Mouse (Mus musculus) intestine, embryonic 15.5 days (tissue): ENCODE measurements around the gene Myo9a. TPM values are rescaled to one million over a fixed set of nuclear protein-coding genes. Genes with fewer than 3 reads are reported as not detected.

Source experiments
- ATAC-seq: fragments of 200-750 bp; cut with Nextera tagmentation; 2 replicates; pipeline ENCODE4 v1.8.0; 2017; ENCODE audit warnings: moderate TSS enrichment, moderate library complexity
- H3K27ac ChIP-seq: fragments of 300-500 bp; sonication (generic); 2 replicates; pipeline ENCODE4 v1.5.1; 2015; ENCODE audit warnings: mild to moderate bottlenecking, inconsistent platforms
- H3K27me3 ChIP-seq: fragments of 300-500 bp; sonication (generic); replicated peaks from 2 replicates; pipeline ENCODE4 v1.6.1; 2015; ENCODE audit warnings: inconsistent platforms
- H3K36me3 ChIP-seq: fragments of 300-500 bp; sonication (generic); 2 replicates; pipeline ENCODE4 v1.6.1; 2015; ENCODE audit warnings: inconsistent platforms
- H3K4me1 ChIP-seq: fragments of 300-500 bp; sonication (generic); replicated peaks from 2 replicates; pipeline ENCODE4 v1.6.1; 2015; ENCODE audit warnings: inconsistent platforms
- H3K4me2 ChIP-seq: fragments of 300-500 bp; sonication (generic); replicated peaks from 2 replicates; pipeline ENCODE4 v1.6.1; 2015; ENCODE audit warnings: mild to moderate bottlenecking, inconsistent platforms
- H3K4me3 ChIP-seq: fragments of 300-500 bp; sonication (generic); replicated peaks from 2 replicates; pipeline ENCODE4 v1.5.1; 2015; ENCODE audit warnings: inconsistent platforms
- H3K9ac ChIP-seq: fragments of 300-500 bp; sonication (generic); 2 replicates; pipeline ENCODE4 v1.6.1; 2015; ENCODE audit warnings: inconsistent platforms
- H3K9me3 ChIP-seq: fragments of 300-500 bp; sonication (generic); 2 replicates; pipeline ENCODE4 v1.6.1; 2016; ENCODE audit warnings: inconsistent platforms
- WGBS: fragments of 180-500 bp; shearing (Covaris S2); methylation state at CpG from one replicate; pipeline ENCODE4 v1.1.7; 2015; 5-methylcytosine and 5-hydroxymethylcytosine counted together
- polyA plus RNA-seq: library from polyadenylated mRNA; unstranded; fragments of >200 nt; fragmentation: Nextera tagmentation; extraction: Ambion mirVana; gene quantifications from 2 replicates; pipeline ENCODE4 v1.2.1, GENCODE M21; 2015

Myo9a gene
- polyA plus RNA-seq, result 9.5 and 14.0 TPM in 2 replicates

- peak within 1 kb of the TSS; percentile 76 for H3K4me2 ChIP-seq
- H3K9ac ChIP-seq, result peak within 1 kb of the TSS; percentile 84
- H3K9me3 ChIP-seq, result no peaks in the 10 kb centered on the region
- H3K4me3 ChIP-seq, result peak within 1 kb of the TSS; percentile 94
- H3K27me3 ChIP-seq, result no peaks in the 10 kb centered on the region
- no peaks in the 10 kb centered on the region for H3K36me3 ChIP-seq
- WGBS, result under 1% methylated on average over 59 of the region's 59 CpGs
- peak; percentile 97 for ATAC-seq
- peaks cover 4% of the 10 kb centered on the region; the same call in 1 of the 2 replicates for H3K4me1 ChIP-seq
- peak within 1 kb of the TSS; percentile 95 for H3K27ac ChIP-seq
Measured at GRCm38 (mm10) chr9:59750267-59751065, at the start of gene Myo9a, which contains the start of gene Senp8. Myo9a (plus strand) TSS chr9:59750896. Senp8 (minus strand) TSS chr9:59750710.

- Histone ChIP-seq H3K36me3 (no peaks in the 10 kb centered on the region), H3K27me3 (no peaks in the 10 kb centered on the region), H3K4me2 (no peak overlapping the region), H3K9ac (no peak overlapping the region), H3K4me3 (no peak overlapping the region), H3K27ac (no peak overlapping the region), H3K9me3 (no peaks in the 10 kb centered on the region), H3K4me1 (0 out of 2 replicates have a peak, but pooled peaks cover 1% of the 10 kb centered on the region)
- 89% methylated on average over 7 of the region's 7 CpGs for WGBS
- no peak for ATAC-seq
Measured at GRCm38 (mm10) chr9:59701094-59701493, 49.6 kb upstream of the Myo9a start.

GRCm38 (mm10) chr9:59703099-59703498, 47.6 kb upstream of the Myo9a start:
- Histone ChIP-seq H3K36me3 (no peaks in the 10 kb centered on the region), H3K27ac (no peak overlapping the region), H3K4me2 (no peak overlapping the region), H3K27me3 (no peaks in the 10 kb centered on the region), H3K9ac (no peak overlapping the region), H3K9me3 (no peaks in the 10 kb centered on the region), H3K4me1 (0 out of 2 replicates have a peak, but pooled peaks cover 7% of the 10 kb centered on the region), H3K4me3 (no peak overlapping the region)
- peak; percentile 67; the same call in 1 of the 2 replicates for ATAC-seq
- WGBS, result 54% methylated on average over 6 of the region's 6 CpGs

GRCm38 (mm10) chr9:59706850-59707825, 43.6 kb upstream of the Myo9a start:
- 48% methylated on average over 10 of the region's 10 CpGs for WGBS
- Histone ChIP-seq H3K4me2 (no peak overlapping the region), H3K9ac (no peak overlapping the region), H3K4me1 (0 out of 2 replicates have a peak, but pooled peaks cover 7% of the 10 kb centered on the region), H3K9me3 (no peaks in the 10 kb centered on the region), H3K36me3 (no peaks in the 10 kb centered on the region), H3K27me3 (no peaks in the 10 kb centered on the region), H3K27ac (no peak overlapping the region), H3K4me3 (no peak overlapping the region)
- 0 out of 2 replicates have a peak, but pooled peaks have one; percentile 39 for ATAC-seq

GRCm38 (mm10) chr9:59709225-59709624, 41.5 kb upstream of the Myo9a start:
- Histone ChIP-seq H3K9me3 (no peaks in the 10 kb centered on the region), H3K36me3 (no peaks in the 10 kb centered on the region), H3K9ac (no peak overlapping the region), H3K27me3 (no peaks in the 10 kb centered on the region), H3K4me1 (0 out of 2 replicates have a peak, but pooled peaks cover 7% of the 10 kb centered on the region), H3K4me3 (no peak overlapping the region), H3K4me2 (no peak overlapping the region), H3K27ac (no peak overlapping the region)
- 75% methylated on average over 3 of the region's 3 CpGs for WGBS
- no peak for ATAC-seq

- H3K4me3 ChIP-seq, result no peak overlapping the region
- H3K9me3 ChIP-seq, result no peaks in the 10 kb centered on the region
- H3K4me1 ChIP-seq, result no peaks in the 10 kb centered on the region
- no peaks in the 10 kb centered on the region for H3K36me3 ChIP-seq
- H3K27ac ChIP-seq, result no peak overlapping the region
- no peak overlapping the region for H3K9ac ChIP-seq
- H3K4me2 ChIP-seq, result no peak overlapping the region
- no peaks in the 10 kb centered on the region for H3K27me3 ChIP-seq
- 51% methylated on average over 7 of the region's 7 CpGs for WGBS
- peak; percentile 87 for ATAC-seq
Measured at GRCm38 (mm10) chr9:59716275-59716898, 34.3 kb upstream of the Myo9a start.

- Histone ChIP-seq H3K36me3 (no peaks in the 10 kb centered on the region), H3K27ac (no peak overlapping the region), H3K4me3 (no peak overlapping the region), H3K9ac (no peak overlapping the region), H3K4me2 (no peak overlapping the region), H3K9me3 (no peaks in the 10 kb centered on the region), H3K4me1 (peaks cover under 1% of the 10 kb centered on the region; the same call in 1 of the 2 replicates), H3K27me3 (no peaks in the 10 kb centered on the region)
- no peak for ATAC-seq
- 83% methylated on average over 4 of the region's 4 CpGs for WGBS
Measured at GRCm38 (mm10) chr9:59718237-59718636, 32.5 kb upstream of the Myo9a start.

GRCm38 (mm10) chr9:59721144-59721543, 29.6 kb upstream of the Myo9a start:
- H3K4me3 ChIP-seq, result no peak overlapping the region
- H3K36me3 ChIP-seq, result no peaks in the 10 kb centered on the region
- no peak overlapping the region for H3K27ac ChIP-seq
- 87% methylated on average over 5 of the region's 5 CpGs for WGBS
- no peaks in the 10 kb centered on the region for H3K9me3 ChIP-seq
- no peak for ATAC-seq
- H3K4me1 ChIP-seq, result peaks cover 8% of the 10 kb centered on the region; the same call in 1 of the 2 replicates
- H3K9ac ChIP-seq, result no peak overlapping the region
- H3K4me2 ChIP-seq, result no peak overlapping the region
- no peaks in the 10 kb centered on the region for H3K27me3 ChIP-seq

GRCm38 (mm10) chr9:59723096-59723657, 27.5 kb upstream of the Myo9a start:
- no peaks in the 10 kb centered on the region for H3K9me3 ChIP-seq
- no peaks in the 10 kb centered on the region for H3K27me3 ChIP-seq
- no peak overlapping the region for H3K4me3 ChIP-seq
- peak overlapping the region; percentile 46 for H3K4me2 ChIP-seq
- no peak overlapping the region for H3K9ac ChIP-seq
- ATAC-seq, result peak; percentile 72
- H3K36me3 ChIP-seq, result no peaks in the 10 kb centered on the region
- WGBS, result 18% methylated on average over 10 of the region's 10 CpGs
- no peak overlapping the region for H3K27ac ChIP-seq
- peaks cover 8% of the 10 kb centered on the region; the same call in 1 of the 2 replicates for H3K4me1 ChIP-seq

- ATAC-seq, result peak; percentile 34; the same call in 1 of the 2 replicates
- 52% methylated on average over 8 of the region's 8 CpGs for WGBS
- H3K4me2 ChIP-seq, result no peak overlapping the region
Measured at GRCm38 (mm10) chr9:59723791-59724442, 26.8 kb upstream of the Myo9a start.

GRCm38 (mm10) chr9:59725515-59725914, 25.2 kb upstream of the Myo9a start:
- H3K4me3 ChIP-seq, result no peak overlapping the region
- no peak overlapping the region for H3K9ac ChIP-seq
- H3K27me3 ChIP-seq, result no peaks in the 10 kb centered on the region
- H3K27ac ChIP-seq, result no peak overlapping the region
- no peak overlapping the region for H3K4me2 ChIP-seq
- H3K4me1 ChIP-seq, result peaks cover 8% of the 10 kb centered on the region; the same call in 1 of the 2 replicates
- 65% methylated on average over 10 of the region's 10 CpGs for WGBS
- H3K9me3 ChIP-seq, result no peaks in the 10 kb centered on the region
- ATAC-seq, result no peak
- no peaks in the 10 kb centered on the region for H3K36me3 ChIP-seq

More at GRCm38 (mm10) chr9:59723791-59724442, 26.8 kb upstream of the Myo9a start:
- Histone ChIP-seq H3K27me3 (no peaks in the 10 kb centered on the region), H3K4me3 (no peak overlapping the region), H3K4me1 (peaks cover 8% of the 10 kb centered on the region; the same call in 1 of the 2 replicates), H3K9ac (no peak overlapping the region), H3K36me3 (no peaks in the 10 kb centered on the region), H3K9me3 (no peaks in the 10 kb centered on the region), H3K27ac (no peak overlapping the region)
